Mouse (Mus musculus) spleen, adult 2 months (tissue): ENCODE results near the gene Rnaseh2b.

Experiments
- CTCF ChIP-seq: fragments of 200-500 bp; IDR thresholded peaks from 2 replicates; pipeline ENCODE4 v1.5.1; 2011; ENCODE audit warnings: mild to moderate bottlenecking, inconsistent platforms; ENCODE audit not compliant: insufficient read depth, insufficient read length, insufficient replicate concordance; ENCODE audit errors: extremely low read depth
- POLR2A ChIP-seq: fragments of 200-500 bp; IDR thresholded peaks from 2 replicates; pipeline ENCODE4 v1.6.1; 2011; ENCODE audit warnings: low read depth, low read length, inconsistent platforms

DNA sequence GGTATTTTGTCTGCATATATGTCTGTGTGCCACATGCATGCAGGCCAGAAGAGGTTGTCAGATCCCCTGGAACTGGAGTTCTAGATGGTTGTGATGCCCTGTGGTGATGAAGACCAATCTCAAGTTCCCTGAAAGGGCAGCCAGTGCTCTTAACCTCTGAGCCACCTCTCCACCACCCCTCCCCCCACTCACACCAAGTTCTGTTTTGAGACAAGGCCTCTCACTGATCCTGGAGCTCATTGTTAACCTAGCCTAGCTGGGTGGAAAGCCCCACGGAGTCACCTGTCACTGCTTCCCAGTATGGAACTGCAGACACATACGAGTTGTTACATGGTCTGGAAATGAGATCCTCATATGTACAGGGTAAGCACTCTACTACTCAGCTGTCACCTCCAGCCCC is 9.4 kb upstream of the Rnaseh2b start:
- TF ChIP-seq CTCF (no peak), POLR2A (no peak)
